Mouse (Mus musculus) heart, postnatal 0 days (tissue): ENCODE results near the gene Dnah11. TPM values are rescaled to one million over a fixed set of nuclear protein-coding genes. Genes with fewer than 3 reads are reported as not detected.

Experiments used
- ATAC-seq: fragments of 200-750 bp; cut with Nextera tagmentation; 2 replicates; pipeline ENCODE4 v1.8.0; 2017; ENCODE audit warnings: low read depth, moderate number of reproducible peaks, moderate library complexity; ENCODE audit not compliant: insufficient read depth
- DNase-seq: peaks from one replicate; pipeline ENCODE4 v3.0.0-alpha.2; 2016; ENCODE audit warnings: low spot score
- H3K27ac ChIP-seq: fragments of 300-500 bp; sonication (generic); 2 replicates; pipeline ENCODE4 v1.5.1; 2014; ENCODE audit warnings: low read depth, mild to moderate bottlenecking
- H3K27me3 ChIP-seq: fragments of 300-500 bp; sonication (generic); 2 replicates; pipeline ENCODE4 v1.6.1; 2014; ENCODE audit warnings: low read length, mixed read lengths; ENCODE audit not compliant: control insufficient read depth, insufficient read depth
- H3K36me3 ChIP-seq: fragments of 300-500 bp; sonication (generic); replicated peaks from 2 replicates; pipeline ENCODE4 v1.6.1; 2014; ENCODE audit warnings: low read length, mixed read lengths; ENCODE audit not compliant: control insufficient read depth, insufficient read depth
- H3K4me1 ChIP-seq: fragments of 300-500 bp; sonication (generic); 2 replicates; pipeline ENCODE4 v1.6.1; 2014; ENCODE audit warnings: antibody characterized with exemption; ENCODE audit not compliant: control insufficient read depth, insufficient read depth
- H3K4me2 ChIP-seq: fragments of 300-500 bp; sonication (generic); 2 replicates; pipeline ENCODE4 v1.6.1; 2014; ENCODE audit warnings: low read depth, mild to moderate bottlenecking, low read length, moderate library complexity
- H3K4me3 ChIP-seq: fragments of 300-500 bp; sonication (generic); 2 replicates; pipeline ENCODE4 v1.5.1; 2014; ENCODE audit warnings: low read depth, low read length
- H3K9ac ChIP-seq: fragments of 300-500 bp; sonication (generic); replicated peaks from 2 replicates; pipeline ENCODE4 v1.6.1; 2014; ENCODE audit warnings: low read depth, low read length, mixed read lengths
- H3K9me3 ChIP-seq: fragments of 300-500 bp; sonication (generic); replicated peaks from 2 replicates; pipeline ENCODE4 v1.6.1; 2016; ENCODE audit warnings: low read length; ENCODE audit not compliant: control insufficient read depth
- CTCF ChIP-seq: IDR thresholded peaks from 2 replicates; pipeline ENCODE4 v1.5.1; 2016; ENCODE audit warnings: antibody characterized with exemption, control low read depth, low read depth
- EP300 ChIP-seq: IDR thresholded peaks from 2 replicates; pipeline ENCODE4 v1.6.1; 2016; ENCODE audit warnings: antibody characterized with exemption, low read depth
- WGBS: fragments of 180-500 bp; shearing (Covaris S2); extraction: QIAGEN DNeasy Blood & Tissue Kit; methylation state at CpG from one replicate; pipeline ENCODE4 v1.1.7; 2014; 5-methylcytosine and 5-hydroxymethylcytosine counted together
- polyA plus RNA-seq: library from polyadenylated mRNA; unstranded; fragments of >200 nt; fragmentation: Nextera tagmentation; extraction: Ambion mirVana; gene quantifications from 2 replicates; pipeline ENCODE4 v1.2.1, GENCODE M21; 2015
- total RNA-seq: library from RNA; depleted of rRNA; stranded (reverse); fragments of >200 nt; gene quantifications from 2 replicates; pipeline ENCODE4 v1.2.3, GENCODE M21; 2014; ENCODE audit warnings: low replicate concordance

Gene Dnah11
- total and polyA plus RNA-seq, 2 experiments from 2014 or later, result not detected

DNA sequence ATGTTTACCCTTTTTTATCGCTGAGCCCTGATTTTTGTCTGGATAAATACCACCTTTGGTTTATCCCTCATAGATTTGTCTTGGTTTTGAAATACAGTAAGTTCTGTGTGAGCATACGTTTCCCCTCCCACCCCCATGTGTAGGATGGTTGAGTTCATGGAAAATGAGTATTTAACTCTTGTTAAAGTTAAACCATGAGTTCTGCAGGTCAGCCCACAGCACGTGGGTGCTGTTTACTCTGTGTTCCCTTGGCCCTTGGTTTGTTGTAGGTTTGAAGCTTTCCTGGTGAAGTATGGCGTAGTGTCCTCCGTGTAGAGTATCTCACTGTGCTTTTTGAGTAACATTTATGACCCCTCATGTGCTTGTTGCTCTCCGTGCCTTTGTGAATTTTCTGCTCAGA is 341.0 kb downstream of the Dnah11 start:
- TF ChIP-seq EP300 (no peak), CTCF (no peak)
- no peak overlapping the region for H3K9ac ChIP-seq
- H3K27ac ChIP-seq, result no peak overlapping the region
- H3K36me3 ChIP-seq, result no peaks in the 10 kb centered on the region
- no peak overlapping the region for H3K4me2 ChIP-seq
- H3K4me1 ChIP-seq, result no peaks in the 10 kb centered on the region
- H3K27me3 ChIP-seq, result no peaks in the 10 kb centered on the region
- no peak overlapping the region for H3K4me3 ChIP-seq
- WGBS, result 85% methylated on average over 6 of the region's 6 CpGs
- DNase-seq, result no peak
- ATAC-seq, result no peak
- H3K9me3 ChIP-seq, result no peaks in the 10 kb centered on the region

GRCm38 (mm10) chr12:117857023-117857422 is 341.8 kb downstream of the Dnah11 start:
- no peak overlapping the region for H3K9ac ChIP-seq
- H3K4me2 ChIP-seq, result no peak overlapping the region
- ATAC-seq (no peak), DNase-seq (no peak)
- no peak overlapping the region for H3K4me3 ChIP-seq
- 71% methylated on average over 9 of the region's 9 CpGs for WGBS
- H3K27ac ChIP-seq, result no peak overlapping the region
- no peaks in the 10 kb centered on the region for H3K9me3 ChIP-seq
- H3K27me3 ChIP-seq, result no peaks in the 10 kb centered on the region
- no peaks in the 10 kb centered on the region for H3K4me1 ChIP-seq
- TF ChIP-seq EP300 (no peak), CTCF (no peak)
- no peaks in the 10 kb centered on the region for H3K36me3 ChIP-seq

- no peak overlapping the region for H3K9ac ChIP-seq
- TF ChIP-seq EP300 (no peak), CTCF (peak; percentile 87)
- no peaks in the 10 kb centered on the region for H3K27me3 ChIP-seq
- no peaks in the 10 kb centered on the region for H3K36me3 ChIP-seq
- ATAC-seq (no peak), DNase-seq (peak; percentile 35)
- H3K27ac ChIP-seq, result no peak overlapping the region
- no peak overlapping the region for H3K4me2 ChIP-seq
- H3K4me3 ChIP-seq, result no peak overlapping the region
- H3K4me1 ChIP-seq, result peaks cover 7% of the 10 kb centered on the region
- WGBS, result 20% methylated on average over 6 of the region's 6 CpGs
- no peaks in the 10 kb centered on the region for H3K9me3 ChIP-seq
Measured at GRCm38 (mm10) chr12:117853316-117853715, 345.5 kb downstream of the Dnah11 start.

GRCm38 (mm10) chr12:117850472-117850871 is 348.4 kb downstream of the Dnah11 start:
- 25% methylated on average over 10 of the region's 10 CpGs for WGBS
- Histone ChIP-seq H3K9ac (no peak overlapping the region), H3K9me3 (no peaks in the 10 kb centered on the region), H3K27ac (peak overlapping the region; percentile 20), H3K27me3 (no peaks in the 10 kb centered on the region), H3K36me3 (no peaks in the 10 kb centered on the region), H3K4me1 (peaks cover 7% of the 10 kb centered on the region), H3K4me3 (no peak overlapping the region), H3K4me2 (no peak overlapping the region)
- DNase-seq (peak; percentile 15), ATAC-seq (no peak)
- TF ChIP-seq CTCF, result no peak
- TF ChIP-seq EP300, result no peak

GRCm38 (mm10) chr12:117848621-117849020 is 350.2 kb downstream of the Dnah11 start:
- Histone ChIP-seq H3K4me3 (no peak overlapping the region), H3K9ac (no peak overlapping the region), H3K9me3 (no peaks in the 10 kb centered on the region), H3K4me2 (no peak overlapping the region), H3K27me3 (no peaks in the 10 kb centered on the region), H3K4me1 (peaks cover 11% of the 10 kb centered on the region), H3K36me3 (no peaks in the 10 kb centered on the region), H3K27ac (no peak overlapping the region)
- 91% methylated on average over 6 of the region's 6 CpGs for WGBS
- no peak for ATAC-seq
- TF ChIP-seq CTCF (no peak), EP300 (no peak)
- DNase-seq, result no peak

- ATAC-seq (no peak), DNase-seq (no peak)
- peaks cover 7% of the 10 kb centered on the region; the same call in 1 of the 2 replicates for H3K4me1 ChIP-seq
- H3K27me3 ChIP-seq, result no peaks in the 10 kb centered on the region
- no peaks in the 10 kb centered on the region for H3K36me3 ChIP-seq
- no peak overlapping the region for H3K27ac ChIP-seq
- WGBS, result 39% methylated on average over 2 of the region's 2 CpGs
- H3K9ac ChIP-seq, result no peak overlapping the region
- H3K4me2 ChIP-seq, result peak overlapping the region; percentile 100; the same call in 1 of the 2 replicates
- no peak for TF ChIP-seq EP300
- TF ChIP-seq CTCF, result no peak
- H3K9me3 ChIP-seq, result no peaks in the 10 kb centered on the region
- H3K4me3 ChIP-seq, result no peak overlapping the region
Measured at GRCm38 (mm10) chr12:117844917-117845316, 353.9 kb downstream of the Dnah11 start.
